In the genomic region with DNA sequence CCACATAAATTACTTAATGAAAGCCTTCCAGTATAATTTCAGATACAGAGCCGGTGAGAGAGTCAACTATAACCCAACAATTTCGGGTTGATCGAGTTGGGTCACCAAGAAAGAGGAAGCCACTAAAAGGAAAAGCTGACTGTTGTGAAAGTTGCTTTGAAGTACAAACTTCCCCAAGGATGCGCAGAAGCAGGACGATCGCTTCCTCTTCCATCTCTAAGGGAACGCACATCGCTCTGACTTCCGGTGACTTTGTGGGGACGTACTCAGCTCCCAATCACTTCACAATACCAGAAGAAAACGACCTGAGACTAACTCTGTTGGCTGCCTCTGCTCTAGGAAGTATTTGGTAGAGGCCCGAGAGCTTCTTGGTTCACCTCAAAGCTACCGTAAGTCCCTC, we compare ENCODE assay signal across 17 mouse cellular contexts.
A peak's percentile ranks its signal among the peaks of the same experiment; 100 is the strongest.
DNase-seq lines count a peak whose midpoint lies in the region; ATAC-seq and TF ChIP-seq lines count a peak whose summit lies in the region.
"Had no signal": no experiment of that assay in that cellular context is flagged by ENCODE, and none has a peak within 500 bp of the region (broad histone marks: within the 10 kb centered on the region; RNA-seq: fewer than 3 reads in every experiment).

No protein-coding gene starts in this region.

- intact Hi-C loops in gastrocnemius, adult 2 months (cut with DNase I) = no loop called here
- intact Hi-C loops in gastrocnemius, postnatal 36 days (cut with DNase I) = no loop called here

- peak overlapping the region; percentile 43 for H3K27ac ChIP-seq in gastrocnemius, adult 2 months
- no peak overlapping the region; the same call in 1 of the 2 replicates for H3K27ac ChIP-seq in spleen, adult 2 months (ENCODE audit: insufficient read depth, low read length)
- no peak overlapping the region for H3K27ac ChIP-seq in forebrain, embryonic 16.5 days (ENCODE audit: low read length)
- H3K27ac ChIP-seq: embryonic facial prominence, embryonic 15.5 days; forebrain, embryonic 12.5 days; heart, embryonic 10.5 days; midbrain, embryonic 13.5 days had no signal

- no peak for TF ChIP-seq CTCF in gastrocnemius, adult 2 months (IDR thresholded peaks at IDR 0.05)
- TF ChIP-seq CTCF in spleen, adult 2 months (IDR thresholded peaks at IDR 0.05; ENCODE audit: extremely low read depth, insufficient read depth, insufficient read length, insufficient replicate concordance) = no peak

- DNase-seq in gastrocnemius, adult 2 months = no peak
- no peak for DNase-seq in gastrocnemius, postnatal 36 days
- peak in 1 of 2 experiments; percentile 45 for DNase-seq in spleen, adult 2 months (ENCODE audit: low read depth in 1 of 2, low spot score in 2 of 2)
- no peak for DNase-seq in spleen, postnatal 14 days (ENCODE audit: low spot score in 2 of 2)
- no peak for DNase-seq in cerebellum, adult 11-12 months
- DNase-seq: adrenal gland, postnatal 14 days; cerebellum, adult 11 months; heart, postnatal 4 days had no signal

- no peak for TF ChIP-seq POLR2A in spleen, adult 2 months (IDR thresholded peaks at IDR 0.05; ENCODE audit: low read depth, low read length)

- no peak overlapping the region for H3K4me2 ChIP-seq in forebrain, embryonic 16.5 days (ENCODE audit: low read length)
- H3K4me2 ChIP-seq: embryonic facial prominence, embryonic 15.5 days; forebrain, embryonic 12.5 days; liver, embryonic 11.5 days; midbrain, embryonic 13.5 days had no signal

- H3K27me3 ChIP-seq in spleen, adult 2 months (ENCODE audit: control insufficient read depth, insufficient read depth, low read length) = no peaks in the 10 kb centered on the region
- H3K27me3 ChIP-seq in forebrain, embryonic 16.5 days (replicated peaks; ENCODE audit: control insufficient read depth, insufficient read depth, low read length) = no peaks in the 10 kb centered on the region
- H3K27me3 ChIP-seq: embryonic facial prominence, embryonic 15.5 days; forebrain, embryonic 12.5 days; midbrain, embryonic 13.5 days had no signal

- peak; percentile 82 for ATAC-seq in common myeloid progenitor, adult 5-6 weeks (replicated peaks; ENCODE audit: low read depth, poor library complexity, severe bottlenecking)
- ATAC-seq in neutrophil, adult 5-6 weeks (ENCODE audit: extremely low read depth, insufficient number of reproducible peaks, low FRiP score, poor library complexity, severe bottlenecking) = peak; percentile 68
- no peak for ATAC-seq in forebrain, embryonic 16.5 days
- ATAC-seq: intestine, postnatal 0 days; midbrain, embryonic 13.5 days had no signal

- no peaks in the 10 kb centered on the region for H3K36me3 ChIP-seq in spleen, adult 2 months (ENCODE audit: control insufficient read depth, insufficient read depth, low read length)
- no peaks in the 10 kb centered on the region for H3K36me3 ChIP-seq in forebrain, embryonic 16.5 days (ENCODE audit: control insufficient read depth, insufficient read depth)
- H3K36me3 ChIP-seq: embryonic facial prominence, embryonic 15.5 days; forebrain, embryonic 12.5 days; heart, embryonic 10.5 days; midbrain, embryonic 13.5 days had no signal

- 8% methylated on average over 13 of the region's 13 CpGs for WGBS in spleen, adult 2 months
- 85% methylated on average over 13 of the region's 13 CpGs for WGBS in forebrain, embryonic 16.5 days

- H3K4me3 ChIP-seq in gastrocnemius, adult 2 months = no peak overlapping the region
- 0 out of 2 replicates have a peak overlapping the region, but pooled peaks have one; percentile 2 for H3K4me3 ChIP-seq in spleen, adult 2 months (ENCODE audit: extremely low read depth, insufficient read depth, insufficient read length)
- no peak overlapping the region for H3K4me3 ChIP-seq in forebrain, embryonic 16.5 days (replicated peaks; ENCODE audit: low read length)
- H3K4me3 ChIP-seq: embryonic facial prominence, embryonic 15.5 days; forebrain, embryonic 12.5 days; heart, embryonic 10.5 days; midbrain, embryonic 13.5 days had no signal

- H3K4me1 ChIP-seq in spleen, adult 2 months (ENCODE audit: control insufficient read depth, insufficient read depth, insufficient read length) = peaks cover 6% of the 10 kb centered on the region
- H3K4me1 ChIP-seq in forebrain, embryonic 16.5 days (replicated peaks; ENCODE audit: control insufficient read depth, insufficient read depth, low read length) = 0 out of 2 replicates have a peak, but pooled peaks cover 3% of the 10 kb centered on the region
- H3K4me1 ChIP-seq: forebrain, embryonic 12.5 days; midbrain, embryonic 13.5 days had no signal

- H3K9ac ChIP-seq in forebrain, embryonic 16.5 days (replicated peaks; ENCODE audit: low read depth, low read length) = no peak overlapping the region
- H3K9ac ChIP-seq: embryonic facial prominence, embryonic 15.5 days; forebrain, embryonic 12.5 days; midbrain, embryonic 13.5 days had no signal

- no peaks in the 10 kb centered on the region for H3K9me3 ChIP-seq in forebrain, embryonic 16.5 days (ENCODE audit: control insufficient read depth, low read length)
- H3K9me3 ChIP-seq: embryonic facial prominence, embryonic 15.5 days; forebrain, embryonic 12.5 days; heart, embryonic 10.5 days; midbrain, embryonic 13.5 days had no signal
